Mouse (Mus musculus) embryonic stem cell, embryonic (primary cell): Measurements from ENCODE around the gene Calm5.

ENCODE experiments used
- CTCF ChIA-PET, 4 experiments: fragments of 300-600 bp in 2 of 4; fragments of 350-600 bp in 2 of 4; sonication (Branson Sonifier 250); formaldehyde crosslinking; loops; one replicate each; lab custom pipeline; 2022; ENCODE audit warnings: inconsistent platforms in 2 of 4; lab: Charles Lee
- POLR2A ChIA-PET, 4 experiments: fragments of 300-600 bp in 2 of 4; fragments of 350-600 bp in 2 of 4; sonication (Branson Sonifier 250); formaldehyde crosslinking; loops; one replicate each; lab custom pipeline; 2022; ENCODE audit warnings: antibody characterized with exemption in 4 of 4, inconsistent platforms in 1 of 4; lab: Charles Lee

Gene Calm5

GRCm38 (mm10) chr13:3895397-3895980 is 41.5 kb downstream of the Calm5 start:
- CTCF ChIA-PET = interaction anchor here (0.6 to 4.7 kb wide), 6 partner anchors 15 to 262 kb away, joined by 3 to 36 read pairs (median 4); no protein-coding TSS in a partner anchor

GRCm38 (mm10) chr13:3896032-3896431 is 42.1 kb downstream of the Calm5 start:
- POLR2A ChIA-PET = interaction anchor here in 1 of 4 experiments (1.6 kb wide), 1 partner anchor 22 kb away, joined by 3 read pairs; the partner anchor contains the start of genes Net1 and Tubal3

More at GRCm38 (mm10) chr13:3895397-3895980, 41.5 kb downstream of the Calm5 start:
- POLR2A ChIA-PET = interaction anchor here in 1 of 4 experiments (0.6 to 1.6 kb wide), 4 partner anchors 23 to 207 kb away, joined by 3 to 4 read pairs (median 3); partner anchors contain the start of genes Net1, Tubal3 and Ucn3

GRCm38 (mm10) chr13:3896913-3897312 is 42.9 kb downstream of the Calm5 start:
- POLR2A ChIA-PET = no interaction called here
- CTCF ChIA-PET = interaction anchor here in 3 of 4 experiments (0.8 to 4.7 kb wide), 3 partner anchors 231 to 232 kb away, joined by 9 to 36 read pairs (median 9); no protein-coding TSS in a partner anchor

More at GRCm38 (mm10) chr13:3896032-3896431, 42.1 kb downstream of the Calm5 start:
- CTCF ChIA-PET = interaction anchor here (0.6 to 4.7 kb wide), 5 partner anchors 129 to 231 kb away, joined by 3 to 36 read pairs (median 9); no protein-coding TSS in a partner anchor

GRCm38 (mm10) chr13:3898202-3898601 is 44.2 kb downstream of the Calm5 start:
- CTCF ChIA-PET = interaction anchor here in 2 of 4 experiments (0.6 to 1.5 kb wide), 2 partner anchors 40 to 233 kb away, joined by 3 to 10 read pairs; no protein-coding TSS in a partner anchor
- POLR2A ChIA-PET = interaction anchor here in 1 of 4 experiments (0.6 kb wide), 1 partner anchor 9 kb away, joined by 4 read pairs; no protein-coding TSS in a partner anchor

- POLR2A ChIA-PET = interaction anchor here in 3 of 4 experiments (0.5 to 1.8 kb wide), 3 partner anchors 11 kb away, joined by 3 to 4 read pairs (median 4); no protein-coding TSS in a partner anchor
- CTCF ChIA-PET = interaction anchor here in 3 of 4 experiments (0.6 to 1.5 kb wide), 4 partner anchors 14 to 234 kb away, joined by 3 to 10 read pairs (median 3); no protein-coding TSS in a partner anchor
These were observed 45.3 kb downstream of the Calm5 start for GRCm38 (mm10) chr13:3899301-3899700.
